9 mouse cellular contexts compared by ENCODE assay signal in the genomic region with DNA sequence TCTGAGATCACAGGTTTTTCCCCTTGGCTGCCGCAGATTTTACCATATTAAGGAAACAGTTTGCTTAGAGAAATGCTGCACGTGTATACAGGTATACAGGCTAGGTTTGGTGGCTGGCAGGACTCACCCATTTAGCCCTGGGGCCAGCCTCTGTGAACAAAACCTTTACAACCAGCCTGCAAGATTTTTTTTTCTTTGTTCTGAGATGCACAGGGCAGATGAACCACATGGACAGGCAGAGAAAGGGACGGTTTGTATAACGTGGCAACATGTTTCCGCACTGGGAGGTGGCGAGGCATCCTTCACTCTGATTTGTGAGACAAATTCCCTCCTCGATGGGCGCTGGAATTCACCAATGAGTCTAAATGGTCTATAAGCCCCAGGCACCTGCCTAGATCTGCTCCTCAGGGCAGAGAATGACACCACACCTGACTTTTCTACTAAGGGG.
DNase-seq lines count a peak whose midpoint lies in the region; ATAC-seq lines count a peak whose summit lies in the region.
"Had no signal": no experiment of that assay in that cellular context is flagged by ENCODE, and none has a peak within 500 bp of the region (broad histone marks: within the 10 kb centered on the region; RNA-seq: fewer than 3 reads in every experiment).

No protein-coding gene starts in this region.

- DNase-seq in kidney, adult 11 months: peak; percentile 4
- no peak for DNase-seq in kidney, adult 9 months
- DNase-seq in forebrain, embryonic 11.5 days (ENCODE audit: low spot score): no peak
- no peak for DNase-seq in midbrain, embryonic 14.5 days
- DNase-seq in frontal cortex, postnatal 25 days (ENCODE audit: low spot score in 2 of 2): no peak
- DNase-seq in adrenal gland, postnatal 14 days: no peak
- no peak for DNase-seq in gastrocnemius, adult 18-20 months (ENCODE audit: low spot score)

- H3K4me1 ChIP-seq in forebrain, embryonic 11.5 days (replicated peaks; ENCODE audit: control insufficient read depth, insufficient read depth, low read length): 0 out of 2 replicates have a peak, but pooled peaks cover 3% of the 10 kb centered on the region
- peaks cover 19% of the 10 kb centered on the region for H3K4me1 ChIP-seq in kidney, embryonic 14.5 days (ENCODE audit: control insufficient read depth, insufficient read depth, low read length)
- H3K4me1 ChIP-seq in midbrain, embryonic 14.5 days (ENCODE audit: control insufficient read depth, insufficient read depth, low read length): peaks cover 19% of the 10 kb centered on the region

- no peaks in the 10 kb centered on the region for H3K9me3 ChIP-seq in forebrain, embryonic 11.5 days (ENCODE audit: control insufficient read depth, low read length)
- H3K9me3 ChIP-seq in kidney, embryonic 14.5 days (ENCODE audit: control insufficient read depth, low read length): no peaks in the 10 kb centered on the region
- H3K9me3 ChIP-seq in midbrain, embryonic 14.5 days (ENCODE audit: control insufficient read depth, low read length): no peaks in the 10 kb centered on the region

- H3K36me3 ChIP-seq in forebrain, embryonic 11.5 days (ENCODE audit: control insufficient read depth, insufficient read depth, low read length): no peaks in the 10 kb centered on the region
- H3K36me3 ChIP-seq in kidney, embryonic 14.5 days (ENCODE audit: control insufficient read depth, insufficient read depth, low read length): no peaks in the 10 kb centered on the region
- no peaks in the 10 kb centered on the region for H3K36me3 ChIP-seq in midbrain, embryonic 14.5 days (ENCODE audit: control insufficient read depth, insufficient read depth, low read length)

- H3K27me3 ChIP-seq in forebrain, embryonic 11.5 days (ENCODE audit: control insufficient read depth, insufficient read depth, low read length): no peaks in the 10 kb centered on the region
- H3K27me3 ChIP-seq in kidney, embryonic 14.5 days (ENCODE audit: control insufficient read depth, insufficient read depth, low read length): no peaks in the 10 kb centered on the region
- H3K27me3 ChIP-seq in midbrain, embryonic 14.5 days (ENCODE audit: control insufficient read depth, insufficient read depth, low read length): no peaks in the 10 kb centered on the region

- no peak overlapping the region; the same call in 1 of the 2 replicates for H3K9ac ChIP-seq in forebrain, embryonic 11.5 days (ENCODE audit: low read length)
- no peak overlapping the region for H3K9ac ChIP-seq in kidney, embryonic 14.5 days (ENCODE audit: low read depth, low read length)
- no peak overlapping the region; the same call in 1 of the 2 replicates for H3K9ac ChIP-seq in midbrain, embryonic 14.5 days (replicated peaks; ENCODE audit: low read length)

- no peak overlapping the region for H3K4me3 ChIP-seq in forebrain, embryonic 11.5 days (ENCODE audit: low read depth, low read length)
- no peak overlapping the region; the same call in 1 of the 2 replicates for H3K4me3 ChIP-seq in kidney, embryonic 14.5 days (ENCODE audit: low read length)
- no peak overlapping the region for H3K4me3 ChIP-seq in midbrain, embryonic 14.5 days (replicated peaks; ENCODE audit: low read depth, low read length)
- H3K4me3 ChIP-seq: myocyte had no signal

- H3K4me2 ChIP-seq in forebrain, embryonic 11.5 days (ENCODE audit: low read depth, low read length, severe bottlenecking): 0 out of 2 replicates have a peak overlapping the region, but pooled peaks have one; percentile 15
- peak overlapping the region; percentile 39 for H3K4me2 ChIP-seq in kidney, embryonic 14.5 days (replicated peaks; ENCODE audit: low read depth, low read length)
- H3K4me2 ChIP-seq in midbrain, embryonic 14.5 days (ENCODE audit: low read length): peak overlapping the region; percentile 46

- peak; percentile 35; the same call in 1 of the 2 replicates for ATAC-seq in forebrain, embryonic 11.5 days (replicated peaks; ENCODE audit: low FRiP score)
- peak; percentile 16; the same call in 1 of the 2 replicates for ATAC-seq in kidney, embryonic 14.5 days (ENCODE audit: low FRiP score, low TSS enrichment)
- no peak for ATAC-seq in midbrain, embryonic 14.5 days (ENCODE audit: low FRiP score, low TSS enrichment)

- WGBS in forebrain, embryonic 11.5 days: 75% methylated on average over 8 of the region's 8 CpGs
- 66% methylated on average over 8 of the region's 8 CpGs for WGBS in kidney, embryonic 14.5 days
- WGBS in midbrain, embryonic 14.5 days: 75% methylated on average over 8 of the region's 8 CpGs

- no peak overlapping the region for H3K27ac ChIP-seq in forebrain, embryonic 11.5 days (ENCODE audit: low read depth, low read length)
- H3K27ac ChIP-seq in kidney, embryonic 14.5 days (ENCODE audit: low read depth, low read length): no peak overlapping the region
- H3K27ac ChIP-seq in midbrain, embryonic 14.5 days (replicated peaks; ENCODE audit: low read depth, low read length): peak overlapping the region; percentile 45; the same call in 1 of the 2 replicates
